Comparison of ENCODE assay signal across 11 mouse cellular contexts in genomic region chr3:35475326-35475725, GRCm38 (mm10).
DNase-seq lines count a peak whose midpoint lies in the region; ATAC-seq lines count a peak whose summit lies in the region.
"Had no signal": no experiment of that assay in that cellular context is flagged by ENCODE, and none has a peak within 500 bp of the region (broad histone marks: within the 10 kb centered on the region; RNA-seq: fewer than 3 reads in every experiment).

No protein-coding gene starts in this region.

- DNase-seq in cerebellum, postnatal 14 days = peak; percentile 47 to 66
- no peak for DNase-seq in cerebellum, adult 11-12 months
- peak; percentile 3 for DNase-seq in kidney, adult 9 months
- DNase-seq in right cerebral cortex, postnatal 10 days (ENCODE audit: low spot score in 2 of 2) = peak; percentile 39 to 47
- DNase-seq in right cerebral cortex, postnatal 25 days = no peak

- H3K4me1 ChIP-seq in kidney, embryonic 15.5 days = no peaks in the 10 kb centered on the region; the same call in 1 of the 2 replicates
- H3K4me1 ChIP-seq in stomach, embryonic 16.5 days (ENCODE audit: control insufficient read depth, insufficient read depth, low read length) = no peaks in the 10 kb centered on the region

- no peak for ATAC-seq in kidney, embryonic 15.5 days (replicated peaks; ENCODE audit: low FRiP score)
- no peak for ATAC-seq in stomach, embryonic 16.5 days (ENCODE audit: insufficient read depth, low FRiP score)
- ATAC-seq: activated CD4-positive, CD25-positive, alpha-beta regulatory T cell, adult 4 months; inflammation-experienced regulatory T-cells, adult 6 months had no signal

- peaks cover 16% of the 10 kb centered on the region for H3K27me3 ChIP-seq in kidney, embryonic 15.5 days
- H3K27me3 ChIP-seq in stomach, embryonic 16.5 days (ENCODE audit: control insufficient read depth, insufficient read depth, low read length) = no peaks in the 10 kb centered on the region

- H3K4me2 ChIP-seq in kidney, embryonic 15.5 days = no peak overlapping the region
- no peak overlapping the region for H3K4me2 ChIP-seq in stomach, embryonic 16.5 days (ENCODE audit: low read depth, low read length)

- H3K9ac ChIP-seq in kidney, embryonic 15.5 days = no peak overlapping the region
- no peak overlapping the region for H3K9ac ChIP-seq in stomach, embryonic 16.5 days (ENCODE audit: low read length)
- H3K9ac ChIP-seq: liver, embryonic 14.5 days had no signal

- WGBS in kidney, embryonic 15.5 days = 74% methylated on average over 7 of the region's 7 CpGs
- 68% methylated on average over 7 of the region's 7 CpGs for WGBS in stomach, embryonic 16.5 days

- no peak overlapping the region for H3K4me3 ChIP-seq in kidney, embryonic 15.5 days (replicated peaks)
- no peak overlapping the region for H3K4me3 ChIP-seq in stomach, embryonic 16.5 days (replicated peaks; ENCODE audit: low read length)

- no peak overlapping the region for H3K27ac ChIP-seq in kidney, embryonic 15.5 days
- 0 out of 2 replicates have a peak overlapping the region, but pooled peaks have one; percentile 3 for H3K27ac ChIP-seq in stomach, embryonic 16.5 days (ENCODE audit: low read length)
- H3K27ac ChIP-seq: liver, embryonic 14.5 days had no signal

- H3K36me3 ChIP-seq in kidney, embryonic 15.5 days = no peaks in the 10 kb centered on the region
- no peaks in the 10 kb centered on the region for H3K36me3 ChIP-seq in stomach, embryonic 16.5 days (ENCODE audit: control insufficient read depth, insufficient read depth, low read length)
- H3K36me3 ChIP-seq: G1E had no signal

- H3K9me3 ChIP-seq in kidney, embryonic 15.5 days (replicated peaks) = no peaks in the 10 kb centered on the region
- no peaks in the 10 kb centered on the region for H3K9me3 ChIP-seq in stomach, embryonic 16.5 days (replicated peaks; ENCODE audit: control insufficient read depth, low read length)
- H3K9me3 ChIP-seq: G1E had no signal

Comparison
In these comparisons a context has a peak if more than half of its experiments do, and no peak if none do; other contexts are left out.
1. DNase-seq: peak in cerebellum, postnatal 14 days (2 of 2), kidney, adult 9 months (single experiment) and right cerebral cortex, postnatal 10 days (2 of 2); none in cerebellum, adult 11-12 months (single experiment) and right cerebral cortex, postnatal 25 days (single experiment).